Comparison of ENCODE assay signal across 11 mouse cellular contexts in genomic region chr13:82719500-82719899, GRCm38 (mm10).
"Had no signal": no experiment of that assay in that cellular context is flagged by ENCODE, and none has a peak within 500 bp of the region (broad histone marks: within the 10 kb centered on the region; RNA-seq: fewer than 3 reads in every experiment).

No protein-coding gene starts in this region.

- DNase-seq: retina, postnatal 1 day; right cerebral cortex, adult 18-20 months; right cerebral cortex, postnatal 14 days; right cerebral cortex, postnatal 25 days; right cerebral cortex, postnatal 4 days; spleen, adult 18-20 months; thymus, adult 18-20 months; thymus, adult 2 months; thymus, postnatal 14 days; thymus, postnatal 25 days; thymus, postnatal 36 days had no signal
